In the genomic region with DNA sequence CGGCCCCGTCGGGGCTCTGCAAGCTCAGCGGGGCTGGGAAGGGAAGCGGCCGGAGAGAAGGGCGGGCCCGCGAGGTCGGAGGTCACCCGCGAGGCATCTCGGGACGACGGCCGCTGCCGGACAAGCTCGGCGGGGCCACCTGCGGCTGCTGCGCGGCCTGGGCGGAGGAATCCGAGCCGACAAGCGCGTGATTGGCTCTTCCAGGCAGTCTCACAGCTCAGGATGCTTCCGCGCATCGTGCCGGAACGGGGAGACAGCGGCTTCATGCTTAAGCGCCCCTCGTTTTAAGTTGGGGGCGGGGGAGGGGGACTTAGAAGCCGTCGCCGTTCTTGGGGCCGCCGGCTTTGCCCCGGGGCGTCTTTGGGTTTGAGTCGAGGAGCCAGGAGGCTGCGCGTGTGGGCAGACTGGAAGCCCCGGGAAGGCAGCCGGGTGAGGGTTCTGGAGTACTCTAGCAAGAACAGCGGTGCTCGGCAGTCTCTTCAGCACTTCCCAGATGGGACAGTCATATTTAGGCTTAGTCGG, we compare ENCODE assay signal across 7 mouse cellular contexts. TPM values are rescaled to one million over a fixed set of nuclear protein-coding genes. Genes with fewer than 3 reads are reported as not detected.
DNase-seq lines count a peak whose midpoint lies in the region; ATAC-seq lines count a peak whose summit lies in the region.

No protein-coding gene starts in this region.

- H3K9ac ChIP-seq in limb, embryonic 11.5 days (ENCODE audit: low read length), result peak overlapping the region; percentile 100
- H3K9ac ChIP-seq in midbrain, embryonic 14.5 days (replicated peaks; ENCODE audit: low read length), result peak overlapping the region; percentile 99

- peak overlapping the region; percentile 89 for H3K4me3 ChIP-seq in embryonic facial prominence, embryonic 10.5 days
- H3K4me3 ChIP-seq in limb, embryonic 11.5 days (ENCODE audit: low read depth, low read length), result peak overlapping the region; percentile 72
- H3K4me3 ChIP-seq in midbrain, embryonic 14.5 days (replicated peaks; ENCODE audit: low read depth, low read length), result peak overlapping the region; percentile 99

- H3K27ac ChIP-seq in embryonic facial prominence, embryonic 10.5 days (replicated peaks), result peak overlapping the region; percentile 100
- H3K27ac ChIP-seq in limb, embryonic 11.5 days (replicated peaks; ENCODE audit: low read depth, low read length), result peak overlapping the region; percentile 98
- H3K27ac ChIP-seq in midbrain, embryonic 14.5 days (replicated peaks; ENCODE audit: low read depth, low read length), result peak overlapping the region; percentile 99

- peaks cover 14% of the 10 kb centered on the region for H3K4me1 ChIP-seq in embryonic facial prominence, embryonic 10.5 days
- H3K4me1 ChIP-seq in limb, embryonic 11.5 days (ENCODE audit: control insufficient read depth, insufficient read depth, low read length), result peaks cover 2% of the 10 kb centered on the region; the same call in 1 of the 2 replicates
- H3K4me1 ChIP-seq in midbrain, embryonic 14.5 days (ENCODE audit: control insufficient read depth, insufficient read depth, low read length), result peaks cover 11% of the 10 kb centered on the region; the same call in 1 of the 2 replicates

- peak; percentile 76 for ATAC-seq in granulocyte monocyte progenitor cell, adult 5-6 weeks (replicated peaks; ENCODE audit: poor library complexity, severe bottlenecking)
- peak; percentile 85 for ATAC-seq in limb, embryonic 11.5 days (ENCODE audit: insufficient number of reproducible peaks, low FRiP score, low TSS enrichment, low read depth)
- peak; percentile 87 for ATAC-seq in midbrain, embryonic 14.5 days (ENCODE audit: low FRiP score, low TSS enrichment)

- peak; percentile 97 for DNase-seq in adrenal gland, postnatal 10 days
- peak; percentile 96 for DNase-seq in embryonic facial prominence, embryonic 10.5 days (ENCODE audit: low spot score)
- DNase-seq in kidney, adult 11 months, result peak; percentile 95
- peak; percentile 94 for DNase-seq in limb, embryonic 11.5 days (ENCODE audit: low spot score)
- peak; percentile 97 for DNase-seq in midbrain, embryonic 14.5 days
- peak; percentile 91 to 92 for DNase-seq in spleen, adult 18-20 months

- peak overlapping the region; percentile 69 for H3K4me2 ChIP-seq in limb, embryonic 11.5 days (ENCODE audit: low read depth, severe bottlenecking)
- peak overlapping the region; percentile 77 for H3K4me2 ChIP-seq in midbrain, embryonic 14.5 days (ENCODE audit: low read length)

- WGBS in embryonic facial prominence, embryonic 10.5 days, result under 1% methylated on average over 51 of the region's 51 CpGs
- WGBS in limb, embryonic 11.5 days, result 0% methylated on average over 48 of the region's 51 CpGs
- WGBS in midbrain, embryonic 14.5 days, result under 1% methylated on average over 51 of the region's 51 CpGs

- 0 out of 2 replicates have a peak, but pooled peaks cover 3% of the 10 kb centered on the region for H3K9me3 ChIP-seq in embryonic facial prominence, embryonic 10.5 days
- no peaks in the 10 kb centered on the region for H3K9me3 ChIP-seq in limb, embryonic 11.5 days (ENCODE audit: control insufficient read depth, low read length)
- H3K9me3 ChIP-seq in midbrain, embryonic 14.5 days (ENCODE audit: control insufficient read depth, low read length), result no peaks in the 10 kb centered on the region

- H3K27me3 ChIP-seq in embryonic facial prominence, embryonic 10.5 days (replicated peaks; ENCODE audit: low read depth, poor library complexity, severe bottlenecking), result no peaks in the 10 kb centered on the region
- no peaks in the 10 kb centered on the region for H3K27me3 ChIP-seq in limb, embryonic 11.5 days (ENCODE audit: control insufficient read depth, insufficient read depth, low read length)
- no peaks in the 10 kb centered on the region for H3K27me3 ChIP-seq in midbrain, embryonic 14.5 days (ENCODE audit: control insufficient read depth, insufficient read depth, low read length)

- H3K36me3 ChIP-seq in embryonic facial prominence, embryonic 10.5 days (replicated peaks), result peaks cover 20% of the 10 kb centered on the region
- peaks cover 3% of the 10 kb centered on the region; the same call in 1 of the 2 replicates for H3K36me3 ChIP-seq in limb, embryonic 11.5 days (ENCODE audit: control insufficient read depth, insufficient read depth, low read length)
- no peaks in the 10 kb centered on the region for H3K36me3 ChIP-seq in midbrain, embryonic 14.5 days (ENCODE audit: control insufficient read depth, insufficient read depth, low read length)

RNA-seq across cellular contexts. Expression of a gene that starts 1.4 kb away (rescaled TPM):
- total RNA-seq in adrenal gland, postnatal 10 days (2021), result 10 to 100 TPM; 55.3 to 74.7 TPM
- 148 and 153 TPM in 2 replicates for polyA plus RNA-seq in embryonic facial prominence, embryonic 10.5 days (2016; fragmentation: Nextera tagmentation; extraction: Ambion mirVana)
- total RNA-seq in granulocyte monocyte progenitor cell, adult 5-6 weeks (2014; fragmentation: Nextera tagmentation), result 82.6 and 83.4 TPM in 2 replicates
- total RNA-seq in granulocyte monocyte progenitor cell, adult 5-6 weeks (2017), result 208 and 223 TPM in 2 replicates
- polyA plus RNA-seq in limb, embryonic 11.5 days (2014; fragmentation: Nextera tagmentation; extraction: Ambion mirVana), result 155 and 160 TPM in 2 replicates
- polyA plus RNA-seq in midbrain, embryonic 14.5 days (2014; fragmentation: Nextera tagmentation; extraction: Ambion mirVana), result 147 and 150 TPM in 2 replicates

RNA-seq across cellular contexts. Expression of a gene that starts 14.1 kb away (rescaled TPM):
- 100 to 1,000 TPM; 750 to 799 TPM for total RNA-seq in adrenal gland, postnatal 10 days (2021)
- polyA plus RNA-seq in embryonic facial prominence, embryonic 10.5 days (2016; fragmentation: Nextera tagmentation; extraction: Ambion mirVana), result 95.4 and 101 TPM in 2 replicates
- total RNA-seq in granulocyte monocyte progenitor cell, adult 5-6 weeks (2014; fragmentation: Nextera tagmentation), result 53.7 and 64.0 TPM in 2 replicates
- total RNA-seq in granulocyte monocyte progenitor cell, adult 5-6 weeks (2017), result 79.6 and 99.7 TPM in 2 replicates
- 101 and 106 TPM in 2 replicates for polyA plus RNA-seq in limb, embryonic 11.5 days (2014; fragmentation: Nextera tagmentation; extraction: Ambion mirVana)
- 144 and 152 TPM in 2 replicates for polyA plus RNA-seq in midbrain, embryonic 14.5 days (2014; fragmentation: Nextera tagmentation; extraction: Ambion mirVana)

RNA-seq across cellular contexts. Expression of a gene that starts 32.0 kb away (rescaled TPM):
- total RNA-seq in adrenal gland, postnatal 10 days (2021), result 100 to 1,000 TPM; 108 to 118 TPM
- polyA plus RNA-seq in embryonic facial prominence, embryonic 10.5 days (2016; fragmentation: Nextera tagmentation; extraction: Ambion mirVana), result 348 and 367 TPM in 2 replicates
- 21.4 and 22.9 TPM in 2 replicates for total RNA-seq in granulocyte monocyte progenitor cell, adult 5-6 weeks (2014; fragmentation: Nextera tagmentation)
- total RNA-seq in granulocyte monocyte progenitor cell, adult 5-6 weeks (2017), result 20.6 and 21.4 TPM in 2 replicates
- polyA plus RNA-seq in limb, embryonic 11.5 days (2014; fragmentation: Nextera tagmentation; extraction: Ambion mirVana), result 236 and 271 TPM in 2 replicates
- polyA plus RNA-seq in midbrain, embryonic 14.5 days (2014; fragmentation: Nextera tagmentation; extraction: Ambion mirVana), result 223 and 257 TPM in 2 replicates

RNA-seq across cellular contexts. Expression of a gene that starts 52.1 kb away (rescaled TPM):
- 10 to 100 TPM in 1 of 2 experiments, 1 to 10 TPM in 1; 9.1 to 18.7 TPM for total RNA-seq in adrenal gland, postnatal 10 days (2021)
- 0.98 and 1.3 TPM in 2 replicates for polyA plus RNA-seq in embryonic facial prominence, embryonic 10.5 days (2016; fragmentation: Nextera tagmentation; extraction: Ambion mirVana)
- total RNA-seq in granulocyte monocyte progenitor cell, adult 5-6 weeks (2014; fragmentation: Nextera tagmentation), result not detected in 2 replicates
- 1.1 and 1.2 TPM in 2 replicates for total RNA-seq in granulocyte monocyte progenitor cell, adult 5-6 weeks (2017)
- polyA plus RNA-seq in limb, embryonic 11.5 days (2014; fragmentation: Nextera tagmentation; extraction: Ambion mirVana), result 0.68 and 0.88 TPM in 2 replicates
- polyA plus RNA-seq in midbrain, embryonic 14.5 days (2014; fragmentation: Nextera tagmentation; extraction: Ambion mirVana), result 0.32 and 0.53 TPM in 2 replicates

RNA-seq across cellular contexts. Expression of a gene that starts 59.6 kb away (rescaled TPM):
- total RNA-seq in adrenal gland, postnatal 10 days (2021), result not detected
- polyA plus RNA-seq in embryonic facial prominence, embryonic 10.5 days (2016; fragmentation: Nextera tagmentation; extraction: Ambion mirVana), result not detected in 2 replicates
- total RNA-seq in granulocyte monocyte progenitor cell, adult 5-6 weeks (2014; fragmentation: Nextera tagmentation), result not detected in 2 replicates
- 0.21 and 1.6 TPM in 2 replicates for total RNA-seq in granulocyte monocyte progenitor cell, adult 5-6 weeks (2017)
- not detected in 2 replicates for polyA plus RNA-seq in limb, embryonic 11.5 days (2014; fragmentation: Nextera tagmentation; extraction: Ambion mirVana)
- polyA plus RNA-seq in midbrain, embryonic 14.5 days (2014; fragmentation: Nextera tagmentation; extraction: Ambion mirVana), result not detected in 2 replicates

Comparison
In these comparisons a context has a peak if more than half of its experiments do, and no peak if none do; other contexts are left out.
1. Peak in every context shown above with its lines: DNase-seq, ATAC-seq, H3K4me3 ChIP-seq and H3K27ac ChIP-seq.